Mouse (Mus musculus): ENCODE results near the gene Espl1. TPM values are rescaled to one million over a fixed set of nuclear protein-coding genes. Genes with fewer than 3 reads are reported as not detected.

Gene Espl1
- total RNA-seq, 2 experiments from 2014 or later = 1.1 to 1.5 TPM

- intact Hi-C loops (cut with DNase I) = loop anchor here (5.0 kb wide), 1 partner anchor 33 kb away; no protein-coding TSS in a partner anchor
- Histone ChIP-seq H3K27ac (no peak overlapping the region), H3K4me3 (no peak overlapping the region)
- DNase-seq (ENCODE audit: extremely low spot score in 1 of 2, low spot score in 2 of 2) = no peak
- TF ChIP-seq CTCF (IDR thresholded peaks at IDR 0.05) = no peak
Observed at GRCm38 (mm10) chr15:102344490-102344889, 48.4 kb downstream of the Espl1 start.

GRCm38 (mm10) chr15:102346444-102346843 is 50.4 kb downstream of the Espl1 start:
- Histone ChIP-seq H3K27ac (no peak overlapping the region), H3K4me3 (no peak overlapping the region)
- intact Hi-C loops (cut with DNase I) = no loop called here
- no peak for TF ChIP-seq CTCF (IDR thresholded peaks at IDR 0.05)
- no peak for DNase-seq (ENCODE audit: extremely low spot score in 1 of 2, low spot score in 2 of 2)

DNA sequence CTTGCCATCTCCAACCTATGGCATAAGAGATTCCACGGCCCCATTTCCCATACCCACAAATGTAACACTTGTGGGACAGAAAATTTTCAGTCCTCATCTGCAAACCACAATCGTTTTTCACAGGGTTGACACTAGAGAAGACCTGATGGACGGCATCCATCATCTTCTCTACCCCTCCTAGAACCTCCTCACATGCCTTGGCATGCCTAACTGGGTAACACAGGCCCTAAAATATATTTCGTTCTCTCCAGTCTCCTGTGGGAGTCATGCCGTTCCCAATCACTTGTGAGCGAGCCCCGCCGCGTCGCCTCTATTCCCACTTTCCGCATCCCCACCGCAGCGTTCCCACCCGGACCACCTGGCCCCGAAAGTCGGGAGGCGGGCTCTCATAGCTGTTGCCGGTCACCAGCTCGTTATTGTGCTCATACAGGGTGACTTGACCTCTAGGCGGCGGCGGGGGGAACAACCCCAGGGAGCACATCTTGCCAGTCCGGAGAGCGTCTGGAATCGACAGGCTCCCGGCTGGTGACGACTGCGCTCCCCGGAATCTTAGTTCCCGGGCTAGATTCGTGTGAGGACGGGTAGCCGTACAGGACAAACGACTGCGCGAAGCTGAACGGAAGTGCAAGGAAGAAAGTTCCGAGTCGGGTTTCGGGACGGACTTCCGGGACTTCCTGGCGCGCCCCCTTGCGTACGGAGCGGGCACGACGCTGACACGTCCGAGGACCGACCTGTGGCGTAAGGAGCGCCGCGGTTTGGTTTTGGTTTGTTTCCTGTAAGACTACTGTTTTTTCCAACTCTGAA is 54.3 kb downstream of the Espl1 start, which contains the start of gene Aaas:
Gene Aaas, minus strand, starts transcription at position 634 of the 804 bp plus-strand sequence.
- TF ChIP-seq CTCF (IDR thresholded peaks at IDR 0.05) = peak; percentile 95
- peak within 1 kb of the TSS; percentile 76 for H3K27ac ChIP-seq
- peak within 1 kb of the TSS; percentile 74 for H3K4me3 ChIP-seq
- DNase-seq (ENCODE audit: extremely low spot score in 1 of 2, low spot score in 2 of 2) = peak; percentile 95 to 96
- intact Hi-C loops (cut with DNase I) = no loop called here

GRCm38 (mm10) chr15:102350942-102351291 is 54.9 kb downstream of the Espl1 start:
- TF ChIP-seq CTCF (IDR thresholded peaks at IDR 0.05) = no peak
- H3K4me3 ChIP-seq = peak overlapping the region; percentile 74
- intact Hi-C loops (cut with DNase I) = no loop called here
- H3K27ac ChIP-seq = peak overlapping the region; percentile 76
- DNase-seq (ENCODE audit: extremely low spot score in 1 of 2, low spot score in 2 of 2) = no peak

DNA sequence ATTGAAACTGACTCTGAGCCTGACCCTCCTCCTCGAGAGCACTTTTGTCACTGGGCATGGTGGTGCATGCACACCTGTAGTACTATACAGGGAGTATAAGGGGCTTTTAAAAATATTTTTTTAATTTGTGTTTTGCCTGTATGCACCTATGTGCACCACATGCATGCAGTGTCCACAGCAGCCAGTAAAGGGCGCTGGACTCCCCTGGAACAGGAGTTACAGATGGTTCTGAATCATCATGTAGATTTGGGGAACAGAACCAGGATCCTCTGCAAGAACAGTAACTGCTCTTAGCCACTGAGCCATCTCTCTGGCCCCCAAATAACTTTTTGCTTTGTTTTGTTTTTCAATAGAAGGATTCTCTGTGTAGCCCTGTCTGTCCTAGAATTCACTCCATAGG is 56.1 kb downstream of the Espl1 start:
- TF ChIP-seq CTCF (IDR thresholded peaks at IDR 0.05) = no peak; the same call in none of the 2 replicates

GRCm38 (mm10) chr15:102353986-102354385 is 57.9 kb downstream of the Espl1 start:
- intact Hi-C loops (cut with DNase I) = no loop called here

More for the DNA sequence above, 56.1 kb downstream of the Espl1 start:
- Histone ChIP-seq H3K27ac (no peak overlapping the region), H3K4me3 (no peak overlapping the region)
- no peak for DNase-seq (ENCODE audit: extremely low spot score in 1 of 2, low spot score in 2 of 2)
- intact Hi-C loops (cut with DNase I) = no loop called here

DNA sequence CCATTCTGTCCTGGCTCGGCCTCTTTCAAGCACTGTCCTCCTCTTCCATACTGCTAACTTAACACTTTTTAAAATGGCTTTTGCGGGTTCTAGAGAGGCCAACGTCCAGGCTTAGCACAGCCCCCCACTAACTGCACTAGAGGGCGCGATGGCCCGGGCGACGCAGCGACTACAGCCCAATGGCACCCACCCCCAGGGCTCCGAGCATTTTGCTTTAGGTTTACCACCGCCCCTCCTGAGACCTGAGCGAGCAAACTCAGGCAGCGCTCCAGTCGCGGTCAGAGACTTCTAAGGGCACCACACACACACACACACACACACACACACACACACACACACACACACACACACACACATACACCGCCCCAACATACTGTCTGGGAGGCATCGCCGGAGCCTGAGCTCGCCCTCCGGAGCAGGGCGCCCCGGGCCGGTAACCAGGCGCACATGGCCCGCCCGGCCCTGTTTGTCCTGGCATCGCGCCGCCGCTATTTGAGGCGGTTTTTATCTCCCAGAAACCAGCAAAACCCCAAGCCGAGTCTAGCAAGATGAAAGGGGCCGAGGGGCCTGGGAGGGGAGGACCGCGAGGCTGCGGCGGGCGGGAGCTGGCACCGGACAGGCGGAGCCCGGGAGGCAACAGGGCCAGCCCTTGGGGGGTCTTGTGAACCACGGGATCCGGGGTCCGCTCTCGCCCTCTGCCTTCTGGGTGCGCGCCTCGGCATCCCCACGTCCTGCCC is 59.2 kb downstream of the Espl1 start:
- peak; percentile 36 for TF ChIP-seq CTCF (IDR thresholded peaks at IDR 0.05)
- intact Hi-C loops (cut with DNase I) = loop anchor here (1.0 kb wide), 1 partner anchor 22 kb away; no protein-coding TSS in a partner anchor
- peak overlapping the region; percentile 85 for H3K27ac ChIP-seq
- H3K4me3 ChIP-seq = peak overlapping the region; percentile 55
- DNase-seq (ENCODE audit: extremely low spot score in 1 of 2, low spot score in 2 of 2) = peak in 1 of 2 experiments; percentile 26

More at GRCm38 (mm10) chr15:102353986-102354385, 57.9 kb downstream of the Espl1 start:
- Histone ChIP-seq H3K27ac (no peak overlapping the region), H3K4me3 (no peak overlapping the region)
- no peak; the same call in 1 of the 2 replicates for TF ChIP-seq CTCF (IDR thresholded peaks at IDR 0.05)
- no peak for DNase-seq (ENCODE audit: extremely low spot score in 1 of 2, low spot score in 2 of 2)

GRCm38 (mm10) chr15:102355871-102356441 is 59.9 kb downstream of the Espl1 start:
- intact Hi-C loops (cut with DNase I) = loop anchor here (1.0 kb wide), 1 partner anchor 21 kb away; no protein-coding TSS in a partner anchor
- Histone ChIP-seq H3K4me3 (peak overlapping the region; percentile 55), H3K27ac (peak overlapping the region; percentile 85)
- DNase-seq (ENCODE audit: extremely low spot score in 1 of 2, low spot score in 2 of 2) = peak in 1 of 2 experiments; percentile 44
- TF ChIP-seq CTCF (IDR thresholded peaks at IDR 0.05) = no peak

DNA sequence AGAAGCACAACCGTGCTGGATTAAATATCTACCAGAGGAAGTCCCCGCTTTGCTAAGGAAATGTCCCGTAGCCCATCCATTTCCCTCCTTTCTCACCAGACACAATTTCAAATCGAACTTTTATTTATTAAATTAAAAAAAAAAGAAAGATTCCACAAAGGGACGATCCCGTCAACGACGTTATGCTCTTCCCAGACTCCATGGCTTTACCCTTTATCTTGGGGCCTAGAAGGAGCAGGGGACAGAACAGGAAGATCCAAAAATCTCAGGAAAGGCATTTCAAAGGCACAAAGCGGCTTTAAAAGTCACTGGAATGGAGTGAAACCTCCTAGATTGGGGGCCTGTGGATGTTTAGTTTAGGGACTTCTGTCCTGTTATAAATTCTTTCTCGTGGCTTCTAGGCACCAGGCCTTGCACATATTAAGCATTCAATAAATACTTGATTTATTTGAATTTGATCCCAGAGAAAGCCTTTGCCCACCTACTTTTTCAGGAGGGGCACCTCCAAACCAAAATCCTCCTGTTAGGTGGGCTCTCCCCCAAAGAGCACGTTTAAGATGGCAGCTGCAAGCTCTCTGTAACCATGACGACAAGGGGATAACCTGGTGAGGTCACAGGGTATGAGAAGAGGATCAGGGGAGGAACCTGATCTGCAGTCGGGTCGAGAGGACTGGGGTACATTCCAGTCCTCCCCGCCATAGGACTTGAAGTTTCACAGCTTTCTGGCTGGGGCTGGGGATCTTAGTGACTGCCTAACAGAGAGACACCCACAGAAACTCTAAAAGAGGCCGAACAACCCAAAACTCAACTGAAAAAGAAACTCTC is 60.6 kb downstream of the Espl1 start:
- intact Hi-C loops (cut with DNase I) = no loop called here
- no peak for TF ChIP-seq CTCF (IDR thresholded peaks at IDR 0.05)
- peak overlapping the region; percentile 85; the same call in 1 of the 2 replicates for H3K27ac ChIP-seq
- H3K4me3 ChIP-seq = no peak overlapping the region
- DNase-seq (ENCODE audit: extremely low spot score in 1 of 2, low spot score in 2 of 2) = no peak

GRCm38 (mm10) chr15:102358126-102358525 is 62.1 kb downstream of the Espl1 start:
- intact Hi-C loops (cut with DNase I) = no loop called here
- no peak overlapping the region for H3K27ac ChIP-seq
- H3K4me3 ChIP-seq = no peak overlapping the region

GRCm38 (mm10) chr15:102358834-102359233 is 62.8 kb downstream of the Espl1 start:
- H3K27ac ChIP-seq = no peak overlapping the region
- intact Hi-C loops (cut with DNase I) = no loop called here
- DNase-seq (ENCODE audit: extremely low spot score in 1 of 2, low spot score in 2 of 2) = no peak
- H3K4me3 ChIP-seq = no peak overlapping the region
- TF ChIP-seq CTCF (IDR thresholded peaks at IDR 0.05) = no peak

More at GRCm38 (mm10) chr15:102358126-102358525, 62.1 kb downstream of the Espl1 start:
- no peak for DNase-seq (ENCODE audit: extremely low spot score in 1 of 2, low spot score in 2 of 2)
- no peak for TF ChIP-seq CTCF (IDR thresholded peaks at IDR 0.05)

All from left cerebral cortex, adult 2 months (tissue).